In the genomic region with DNA sequence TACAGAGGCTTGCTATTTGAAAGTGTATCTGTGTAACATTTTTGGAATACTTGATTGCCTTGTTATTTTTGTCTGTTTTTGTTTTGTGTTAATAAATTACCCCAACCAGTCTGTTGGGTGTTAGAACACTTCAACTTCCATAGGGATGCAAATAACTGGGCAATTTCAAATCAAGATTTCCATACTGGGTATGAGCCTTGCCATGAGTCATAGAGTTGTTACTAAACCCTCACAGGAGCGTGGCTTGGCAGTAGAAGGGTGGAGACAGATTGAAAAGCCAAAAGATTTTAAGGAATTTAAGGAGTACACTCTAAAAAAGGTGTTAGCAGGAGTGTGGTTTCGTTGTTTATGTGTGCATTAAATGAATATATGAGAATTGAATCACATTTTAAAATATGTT, we compare ENCODE assay signal across 10 mouse cellular contexts.
"Had no signal": no experiment of that assay in that cellular context is flagged by ENCODE, and none has a peak within 500 bp of the region (broad histone marks: within the 10 kb centered on the region; RNA-seq: fewer than 3 reads in every experiment).

No protein-coding gene starts in this region.

- H3K9ac ChIP-seq: limb, embryonic 13.5 days; liver, embryonic 15.5 days; lung, embryonic 14.5 days; midbrain, embryonic 13.5 days; neural tube, embryonic 12.5 days had no signal

- ATAC-seq: midbrain, embryonic 13.5 days had no signal

- H3K4me1 ChIP-seq: midbrain, embryonic 13.5 days; neural tube, embryonic 12.5 days had no signal

- H3K4me2 ChIP-seq: limb, embryonic 13.5 days; liver, embryonic 11.5 days; liver, embryonic 15.5 days; lung, embryonic 14.5 days; midbrain, embryonic 13.5 days; neural tube, embryonic 12.5 days had no signal

- H3K27ac ChIP-seq: limb, embryonic 13.5 days; liver, embryonic 15.5 days; midbrain, embryonic 13.5 days; neural tube, embryonic 12.5 days had no signal

- H3K9me3 ChIP-seq: limb, embryonic 13.5 days; liver, embryonic 15.5 days; midbrain, embryonic 13.5 days; neural tube, embryonic 12.5 days had no signal

- H3K27me3 ChIP-seq: limb, embryonic 13.5 days; liver, embryonic 15.5 days; midbrain, embryonic 13.5 days; neural tube, embryonic 12.5 days had no signal

- DNase-seq: kidney, adult 8-10 months; kidney, postnatal 25 days; lung, embryonic 14.5 days; thymus, adult 2 months; thymus, postnatal 25 days had no signal

- H3K4me3 ChIP-seq: limb, embryonic 13.5 days; liver, embryonic 15.5 days; midbrain, embryonic 13.5 days; neural tube, embryonic 12.5 days had no signal
